Mouse (Mus musculus): ENCODE data around the gene Hmgb1. TPM values are rescaled to one million over a fixed set of nuclear protein-coding genes. Genes with fewer than 3 reads are reported as not detected.
A peak's percentile ranks its signal among the peaks of the same experiment; 100 is the strongest.

The Hmgb1 gene
- total RNA-seq, 2 experiments from 2014 or later: 99.8 to 112 TPM

DNA sequence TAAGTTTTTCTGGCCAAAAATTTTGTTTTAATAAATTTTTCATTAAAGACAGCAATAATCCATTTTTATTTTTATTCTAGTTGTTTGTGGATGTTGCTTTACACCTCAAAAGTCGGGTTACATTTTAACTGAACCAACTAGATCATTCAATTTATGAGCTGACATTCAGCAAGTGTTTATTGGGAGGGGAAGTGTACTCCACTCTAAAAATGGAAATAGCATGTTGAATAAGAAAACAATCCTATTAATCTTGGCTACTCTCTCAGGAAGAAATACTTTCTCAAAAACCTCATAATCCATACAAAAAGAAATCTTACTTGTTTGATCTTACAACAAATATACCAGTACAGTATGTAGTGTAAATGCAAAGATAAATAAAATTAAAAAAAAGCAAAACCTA is 1.2 kb downstream of the Hmgb1 start:
- intact Hi-C loops (cut with DNase I): loop anchor here (2.0 kb wide), 1 partner anchor 30 kb away; no protein-coding TSS in a partner anchor

DNA sequence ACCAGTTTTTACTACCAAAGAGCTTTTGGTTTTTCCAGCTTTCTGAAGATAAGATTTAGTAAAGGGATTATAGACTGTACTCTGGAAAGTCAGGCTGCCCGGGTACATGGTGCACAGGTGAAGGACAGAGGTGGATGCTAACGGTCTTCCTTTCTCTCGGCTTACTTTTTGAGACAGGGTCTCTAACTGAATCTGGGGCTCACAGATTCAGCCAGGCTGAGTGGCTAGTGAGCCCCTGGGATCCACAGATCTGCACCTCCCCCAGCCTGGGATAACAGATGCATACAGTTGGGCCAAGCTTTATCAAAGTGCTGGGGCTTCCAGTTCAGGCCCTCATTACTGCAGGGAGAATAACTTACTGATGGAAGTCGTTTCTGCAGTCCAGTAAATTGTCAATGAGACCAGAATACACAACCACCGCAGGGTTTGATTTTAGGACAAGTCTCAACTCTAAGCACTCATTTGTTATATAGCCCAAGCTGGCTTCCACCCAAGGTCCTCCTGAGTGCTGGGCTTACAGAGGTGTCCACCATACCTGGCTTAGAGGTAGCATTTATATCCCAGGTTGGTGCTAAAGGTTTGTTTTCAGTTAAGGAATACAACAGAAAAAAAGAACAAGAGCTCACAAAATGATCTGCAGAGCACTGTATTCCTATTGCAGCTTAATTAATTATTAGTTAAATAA is 2.0 kb downstream of the Hmgb1 start:
- Histone ChIP-seq H3K27ac (peak overlapping the region; percentile 100), H3K4me3 (no peak overlapping the region)
- TF ChIP-seq CTCF (IDR thresholded peaks at IDR 0.05): no peak
- no peak for DNase-seq
- intact Hi-C loops (cut with DNase I): loop anchor here (2.0 kb wide), 1 partner anchor 30 kb away; no protein-coding TSS in a partner anchor

More for the DNA sequence above, 1.2 kb downstream of the Hmgb1 start:
- no peak for DNase-seq
- H3K4me3 ChIP-seq: peak overlapping the region; percentile 90
- TF ChIP-seq CTCF (IDR thresholded peaks at IDR 0.05): no peak
- peak overlapping the region; percentile 100 for H3K27ac ChIP-seq

DNA sequence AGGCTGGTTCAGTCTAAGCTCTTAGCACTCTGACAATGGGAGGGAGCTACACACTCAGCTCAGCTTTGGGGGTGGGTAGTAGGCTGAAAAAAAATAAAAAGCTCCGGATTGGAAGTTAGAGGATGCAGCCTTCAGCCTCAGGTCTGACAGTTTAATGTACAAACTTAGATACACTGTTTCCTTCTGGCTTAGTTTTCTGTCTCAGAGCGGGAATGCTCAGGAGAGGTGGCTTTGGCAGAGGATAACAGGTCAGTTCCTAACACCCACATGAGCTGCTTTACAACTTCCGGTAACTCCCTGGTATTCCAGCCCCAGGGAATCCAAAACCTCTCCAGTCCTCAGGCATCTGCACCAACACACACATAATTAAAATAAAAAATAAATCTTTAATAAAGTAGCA is 4.5 kb downstream of the Hmgb1 start:
- intact Hi-C loops (cut with DNase I): no loop called here
- H3K4me3 ChIP-seq: no peak overlapping the region
- H3K27ac ChIP-seq: no peak overlapping the region
- TF ChIP-seq CTCF (IDR thresholded peaks at IDR 0.05): no peak
- DNase-seq: no peak

GRCm38 (mm10) chr5:149178095-149178494 is 6.2 kb downstream of the Hmgb1 start:
- intact Hi-C loops (cut with DNase I): no loop called here

DNA sequence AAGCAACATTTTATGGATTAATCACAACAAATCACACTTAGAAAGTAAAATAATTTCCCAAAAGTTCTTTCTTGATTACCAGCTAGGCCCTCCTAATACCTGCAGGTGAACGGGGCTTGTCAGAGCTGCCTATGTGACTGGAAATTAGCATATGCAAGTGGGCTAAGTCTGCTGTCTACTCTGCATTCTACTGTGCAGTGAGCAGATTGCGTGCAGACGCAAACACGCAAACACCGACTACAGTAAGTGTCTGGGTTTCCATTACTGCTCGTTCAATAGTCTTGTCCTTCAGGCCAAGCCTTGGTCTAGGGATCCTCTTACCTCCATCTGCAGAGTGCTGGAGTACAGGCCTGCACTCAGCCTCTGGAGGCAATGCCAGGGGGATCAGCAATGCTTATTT is 8.6 kb downstream of the Hmgb1 start:
- peak overlapping the region; percentile 51 for H3K27ac ChIP-seq
- no peak overlapping the region for H3K4me3 ChIP-seq
- no peak for TF ChIP-seq CTCF (IDR thresholded peaks at IDR 0.05)
- intact Hi-C loops (cut with DNase I): no loop called here
- DNase-seq: peak; percentile 48

More at GRCm38 (mm10) chr5:149178095-149178494, 6.2 kb downstream of the Hmgb1 start:
- H3K27ac ChIP-seq: no peak overlapping the region
- TF ChIP-seq CTCF (IDR thresholded peaks at IDR 0.05): no peak
- DNase-seq: no peak
- H3K4me3 ChIP-seq: no peak overlapping the region

DNA sequence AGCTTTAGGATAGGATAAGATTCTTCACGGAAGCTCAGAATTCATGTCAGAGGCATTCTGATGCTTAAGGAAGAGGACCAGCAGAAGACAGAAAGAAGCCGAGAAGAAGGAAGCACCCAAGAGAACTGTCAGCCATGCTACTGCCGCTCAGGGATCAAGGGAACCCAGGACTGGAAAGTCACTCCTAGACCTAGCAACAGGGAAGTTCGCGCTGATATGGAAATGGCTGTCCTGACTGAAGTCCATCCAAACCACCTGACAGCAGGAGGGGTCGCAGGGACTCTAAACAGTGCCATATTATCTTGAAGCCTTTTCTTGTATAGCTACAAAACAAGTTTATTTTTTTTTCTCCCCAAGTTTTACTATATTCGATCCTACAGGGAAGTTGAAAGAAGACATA is 9.8 kb downstream of the Hmgb1 start:
- no peak for DNase-seq

DNA sequence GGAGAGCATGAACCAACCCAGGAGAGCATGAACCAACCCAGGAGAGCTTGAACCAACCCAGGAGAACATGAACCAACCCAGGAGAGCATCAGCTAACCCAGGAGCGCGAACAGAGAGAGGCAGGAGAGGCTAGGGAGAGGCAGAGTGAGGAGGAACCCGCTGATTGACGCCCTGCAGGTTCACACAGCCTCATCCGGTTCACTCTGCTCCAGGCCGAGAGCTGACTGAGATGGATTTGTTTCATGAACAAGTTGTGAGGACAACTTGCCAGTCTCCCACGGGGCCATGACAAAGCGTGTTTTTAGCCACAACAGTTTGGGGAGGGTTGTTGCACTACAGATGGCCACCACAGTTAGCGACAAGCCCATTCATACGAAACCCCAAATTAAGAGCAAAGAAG is 12.0 kb downstream of the Hmgb1 start:
- H3K4me3 ChIP-seq: no peak overlapping the region
- TF ChIP-seq CTCF (IDR thresholded peaks at IDR 0.05): no peak
- DNase-seq: no peak
- intact Hi-C loops (cut with DNase I): no loop called here
- no peak overlapping the region for H3K27ac ChIP-seq

More for the DNA sequence above, 9.8 kb downstream of the Hmgb1 start:
- intact Hi-C loops (cut with DNase I): no loop called here
- no peak overlapping the region for H3K27ac ChIP-seq
- TF ChIP-seq CTCF (IDR thresholded peaks at IDR 0.05): no peak
- H3K4me3 ChIP-seq: no peak overlapping the region

DNA sequence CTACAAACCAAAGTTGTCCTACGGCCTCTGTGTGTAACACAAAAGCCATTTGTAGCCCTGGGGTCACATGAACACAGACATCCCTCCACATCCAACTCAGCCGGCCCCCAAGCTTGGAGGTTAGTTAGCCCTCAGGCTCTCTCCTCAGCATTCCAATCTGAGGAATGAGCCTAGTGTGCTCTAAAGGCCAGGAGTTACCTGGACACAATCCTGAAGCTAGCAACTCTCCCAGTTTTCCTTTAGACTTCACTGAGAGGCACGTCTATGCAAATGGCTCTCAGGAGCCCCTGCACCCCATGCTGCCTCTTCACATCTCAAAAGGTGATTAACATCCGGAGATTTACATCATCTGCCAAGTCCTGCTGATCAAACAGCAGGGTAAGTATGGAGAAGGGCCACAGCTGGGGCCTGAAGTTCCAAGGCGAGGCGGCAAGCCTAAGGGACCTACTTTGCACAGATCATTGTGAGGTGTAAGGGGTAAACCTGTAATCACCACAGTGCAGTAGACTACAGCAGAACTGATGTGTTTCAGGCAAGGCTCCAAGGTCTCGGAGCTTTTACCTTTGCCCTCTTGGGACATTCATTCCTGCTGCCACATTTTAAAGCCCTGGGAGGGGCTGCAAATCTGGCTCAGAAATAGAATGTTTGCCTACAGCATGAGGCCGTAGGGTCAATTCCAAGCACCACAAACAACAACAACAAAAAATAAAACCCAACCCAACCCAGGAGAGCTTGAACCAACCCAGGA is 13.3 kb downstream of the Hmgb1 start:
- H3K27ac ChIP-seq: no peak overlapping the region
- intact Hi-C loops (cut with DNase I): no loop called here
- TF ChIP-seq CTCF (IDR thresholded peaks at IDR 0.05): no peak
- H3K4me3 ChIP-seq: no peak overlapping the region
- no peak for DNase-seq

DNA sequence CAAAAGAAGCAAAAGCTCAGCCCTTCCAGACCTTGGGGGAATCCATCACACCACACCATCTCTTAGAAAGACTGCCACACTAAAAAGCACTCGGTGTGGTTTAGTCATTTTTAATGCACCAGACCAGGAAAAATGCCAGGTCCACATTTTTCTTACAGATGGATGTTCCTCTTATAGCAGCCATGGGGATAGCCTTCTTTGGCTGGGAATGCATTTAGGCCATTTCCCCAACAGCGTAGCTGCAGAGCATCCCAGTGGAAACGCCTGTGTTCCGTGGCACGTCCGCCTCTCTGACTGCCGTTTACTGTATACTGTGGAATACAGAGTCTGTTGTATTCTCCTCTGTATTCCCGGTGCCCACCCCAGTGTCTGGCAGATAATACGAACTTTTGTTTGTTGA is 15.5 kb downstream of the Hmgb1 start:
- Histone ChIP-seq H3K27ac (no peak overlapping the region), H3K4me3 (no peak overlapping the region)
- no peak for TF ChIP-seq CTCF (IDR thresholded peaks at IDR 0.05)
- intact Hi-C loops (cut with DNase I): no loop called here
- DNase-seq: no peak

DNA sequence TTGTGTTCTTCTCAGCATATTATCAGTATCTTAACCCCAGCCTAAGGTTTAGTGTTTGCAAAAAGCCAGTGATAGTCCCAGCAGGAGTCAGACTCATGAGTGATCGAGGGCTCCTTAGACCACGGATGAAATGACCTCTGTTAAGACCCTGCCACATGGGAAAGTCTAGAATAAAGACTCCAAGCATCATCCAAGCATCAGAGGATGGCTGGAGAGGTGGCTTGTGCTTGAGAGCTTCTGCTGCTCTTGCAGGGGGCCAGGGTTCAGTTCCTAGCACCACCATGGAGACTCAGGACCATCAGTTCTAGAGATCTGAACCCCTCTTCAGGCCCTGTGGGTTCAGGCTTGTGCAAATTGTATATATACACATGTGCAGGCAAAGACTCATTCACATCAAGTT is 16.2 kb downstream of the Hmgb1 start:
- intact Hi-C loops (cut with DNase I): no loop called here
- no peak overlapping the region for H3K4me3 ChIP-seq
- H3K27ac ChIP-seq: no peak overlapping the region
- no peak for DNase-seq
- no peak for TF ChIP-seq CTCF (IDR thresholded peaks at IDR 0.05)

- intact Hi-C loops (cut with DNase I): no loop called here
- TF ChIP-seq CTCF (IDR thresholded peaks at IDR 0.05): no peak
These were observed 18.3 kb downstream of the Hmgb1 start for GRCm38 (mm10) chr5:149166011-149166410.

GRCm38 (mm10) chr5:149164881-149165280 is 19.4 kb downstream of the Hmgb1 start:
- Histone ChIP-seq H3K4me3 (no peak overlapping the region), H3K27ac (no peak overlapping the region)
- DNase-seq: no peak
- TF ChIP-seq CTCF (IDR thresholded peaks at IDR 0.05): no peak
- intact Hi-C loops (cut with DNase I): no loop called here

More at GRCm38 (mm10) chr5:149166011-149166410, 18.3 kb downstream of the Hmgb1 start:
- H3K27ac ChIP-seq: no peak overlapping the region
- DNase-seq: no peak
- no peak overlapping the region for H3K4me3 ChIP-seq

- no peak for DNase-seq
- no peak overlapping the region for H3K4me3 ChIP-seq
- H3K27ac ChIP-seq: peak overlapping the region; percentile 38; the same call in 1 of the 2 replicates
- TF ChIP-seq CTCF (IDR thresholded peaks at IDR 0.05): no peak
- intact Hi-C loops (cut with DNase I): no loop called here
These were observed 21.4 kb downstream of the Hmgb1 start for GRCm38 (mm10) chr5:149162890-149163289.

Data from gastrocnemius, adult 2 months (tissue).